Mouse (Mus musculus) cerebellum, adult 2 months (tissue): Measurements from ENCODE around the gene Ppp1r13l. TPM values are rescaled to one million over a fixed set of nuclear protein-coding genes. Genes with fewer than 3 reads are reported as not detected.
A peak's percentile ranks its signal among the peaks of the same experiment; 100 is the strongest.

Experiments
- DNase-seq, 2 experiments: peaks; one replicate each; pipeline ENCODE4 v3.0.0; 2021
- H3K27ac ChIP-seq: fragments of 200-500 bp; 2 replicates; pipeline ENCODE4 v1.5.1; 2012; ENCODE audit warnings: low read length, control low read depth, inconsistent platforms; ENCODE audit not compliant: insufficient read depth
- H3K27me3 ChIP-seq: fragments of 200-500 bp; 2 replicates; pipeline ENCODE4 v1.6.1; 2012; ENCODE audit warnings: inconsistent platforms, mild to moderate bottlenecking, low read length, moderate library complexity; ENCODE audit not compliant: control insufficient read depth, insufficient read depth
- H3K4me1 ChIP-seq: fragments of 200-500 bp; 2 replicates; pipeline ENCODE4 v1.6.1; 2011; ENCODE audit warnings: low read length; ENCODE audit not compliant: control insufficient read depth, insufficient read depth
- H3K4me3 ChIP-seq: fragments of 200-500 bp; replicated peaks from 2 replicates; pipeline ENCODE3; 2011; ENCODE audit warnings: mild to moderate bottlenecking, low read depth, low read length, control low read depth; ENCODE audit not compliant: insufficient read depth
- CTCF ChIP-seq: fragments of 200-500 bp; IDR thresholded peaks from 2 replicates; pipeline ENCODE4 v1.5.1; 2011; ENCODE audit warnings: low read depth, mild to moderate bottlenecking, control low read depth, low read length, moderate library complexity, borderline replicate concordance; ENCODE audit not compliant: insufficient read depth
- POLR2A ChIP-seq: fragments of 200-500 bp; IDR thresholded peaks from 2 replicates; pipeline ENCODE4 v1.6.1; 2011; ENCODE audit warnings: low read length, control low read depth, borderline replicate concordance; ENCODE audit not compliant: insufficient read depth
- WGBS: fragments of 180-500 bp; shearing (Covaris S2); methylation state at CpG from one replicate; pipeline ENCODE4 v1.1.7; 2018; 5-methylcytosine and 5-hydroxymethylcytosine counted together
- polyA plus RNA-seq: library from polyadenylated mRNA; depleted of rRNA; stranded (reverse); fragments of >200 nt; gene quantifications from 2 replicates; pipeline ENCODE4 v1.2.3, GENCODE M21; 2012

Ppp1r13l gene
- polyA plus RNA-seq, 1 experiment = 4.8 TPM

DNA sequence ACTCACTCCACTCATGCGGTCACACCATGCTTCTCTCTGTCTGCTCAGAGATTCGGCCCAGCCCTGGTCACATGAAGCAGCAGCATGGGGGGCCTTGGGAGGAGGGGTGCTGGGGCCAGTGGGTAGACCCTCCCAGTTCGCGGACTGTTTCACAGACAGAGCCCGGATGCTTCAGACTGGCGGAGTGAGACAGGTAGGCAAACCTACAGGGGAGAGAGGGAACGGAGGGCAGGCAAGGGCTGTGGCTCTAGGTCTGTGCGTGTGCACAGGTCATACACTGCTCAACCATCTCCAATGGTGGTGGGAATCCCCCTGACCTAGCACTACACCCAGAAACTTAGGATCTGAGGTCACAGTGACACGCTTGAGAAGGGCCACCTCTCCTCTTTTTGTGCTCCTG lies 40.1 kb upstream of the Ppp1r13l start:
- H3K27me3 ChIP-seq = no peaks in the 10 kb centered on the region
- no peaks in the 10 kb centered on the region for H3K4me1 ChIP-seq
- DNase-seq = peak in 1 of 2 experiments; percentile 43
- WGBS = 11% methylated on average over 9 of the region's 9 CpGs
- no peak overlapping the region for H3K27ac ChIP-seq
- peak overlapping the region; percentile 56 for H3K4me3 ChIP-seq
- TF ChIP-seq POLR2A = no peak
- no peak for TF ChIP-seq CTCF

DNA sequence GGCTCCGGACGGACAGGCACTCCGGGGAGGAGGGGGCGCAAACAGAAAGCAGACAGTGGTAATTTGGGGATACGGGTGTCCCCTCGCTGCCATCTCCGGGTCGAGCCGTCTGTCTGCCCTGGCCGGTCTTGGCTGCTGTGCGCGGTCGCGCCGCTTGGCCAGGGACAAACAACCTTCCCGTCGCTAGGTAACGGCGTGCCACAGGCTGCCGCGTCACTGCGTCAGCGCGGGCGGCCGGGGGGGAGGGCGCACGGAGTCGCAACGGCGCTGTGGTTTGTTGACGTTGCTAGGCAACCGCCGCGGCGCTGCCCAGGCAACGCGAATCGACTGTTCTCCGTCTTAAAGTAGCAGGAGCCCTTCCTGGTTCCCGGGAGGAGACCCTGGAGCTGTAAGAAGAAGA lies 39.6 kb upstream of the Ppp1r13l start:
- TF ChIP-seq CTCF = no peak
- no peak for TF ChIP-seq POLR2A
- Histone ChIP-seq H3K27ac (no peak overlapping the region), H3K4me1 (no peaks in the 10 kb centered on the region), H3K27me3 (no peaks in the 10 kb centered on the region), H3K4me3 (peak overlapping the region; percentile 56)
- under 1% methylated on average over 41 of the region's 41 CpGs for WGBS
- peak; percentile 93 to 95 for DNase-seq

DNA sequence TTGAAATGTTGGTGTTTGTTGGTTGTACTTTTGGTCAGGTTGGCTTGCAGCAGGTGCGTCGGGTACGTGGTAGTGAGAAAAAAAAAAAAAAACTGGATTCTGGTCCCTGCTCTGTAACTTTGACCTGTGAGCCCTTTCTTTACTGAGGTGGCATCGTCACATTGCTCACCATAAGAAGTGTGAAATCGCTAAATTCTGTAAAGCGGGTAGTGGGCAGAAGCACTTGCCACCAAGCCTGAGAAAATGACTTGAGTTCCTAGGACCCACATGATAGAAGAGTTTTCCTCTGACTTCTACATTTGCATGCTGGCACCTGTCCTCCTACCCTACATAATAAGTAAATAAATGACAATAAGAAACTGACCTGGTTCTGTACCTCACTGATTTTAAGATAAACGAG lies 38.9 kb upstream of the Ppp1r13l start:
- Histone ChIP-seq H3K27me3 (no peaks in the 10 kb centered on the region), H3K4me3 (no peak overlapping the region), H3K27ac (no peak overlapping the region), H3K4me1 (no peaks in the 10 kb centered on the region)
- DNase-seq = no peak
- TF ChIP-seq CTCF (no peak), POLR2A (no peak)
- 31% methylated on average over 7 of the region's 7 CpGs for WGBS

DNA sequence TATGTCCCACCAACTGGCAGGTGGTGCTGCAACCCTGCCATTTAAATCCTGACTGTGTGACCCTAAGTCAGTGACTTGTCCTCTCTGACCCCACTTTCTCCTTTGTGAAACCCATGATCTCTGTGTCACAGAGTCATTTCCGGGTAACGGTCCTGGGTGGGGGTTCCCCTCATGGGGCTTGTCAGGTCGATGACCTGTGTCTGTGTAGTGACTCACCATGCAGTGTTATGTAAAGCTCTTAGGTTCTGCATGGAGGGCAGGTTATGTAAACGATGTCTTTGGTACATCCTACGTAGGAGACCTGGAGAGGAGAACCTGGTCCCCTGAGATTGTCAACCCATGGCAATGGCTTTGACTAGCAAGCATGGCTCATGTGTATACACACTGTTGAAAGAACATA lies 38.1 kb upstream of the Ppp1r13l start:
- no peaks in the 10 kb centered on the region for H3K4me1 ChIP-seq
- H3K27me3 ChIP-seq = no peaks in the 10 kb centered on the region
- no peak for DNase-seq
- TF ChIP-seq POLR2A (no peak), CTCF (no peak)
- H3K27ac ChIP-seq = no peak overlapping the region
- WGBS = 51% methylated on average over 5 of the region's 5 CpGs
- H3K4me3 ChIP-seq = no peak overlapping the region

DNA sequence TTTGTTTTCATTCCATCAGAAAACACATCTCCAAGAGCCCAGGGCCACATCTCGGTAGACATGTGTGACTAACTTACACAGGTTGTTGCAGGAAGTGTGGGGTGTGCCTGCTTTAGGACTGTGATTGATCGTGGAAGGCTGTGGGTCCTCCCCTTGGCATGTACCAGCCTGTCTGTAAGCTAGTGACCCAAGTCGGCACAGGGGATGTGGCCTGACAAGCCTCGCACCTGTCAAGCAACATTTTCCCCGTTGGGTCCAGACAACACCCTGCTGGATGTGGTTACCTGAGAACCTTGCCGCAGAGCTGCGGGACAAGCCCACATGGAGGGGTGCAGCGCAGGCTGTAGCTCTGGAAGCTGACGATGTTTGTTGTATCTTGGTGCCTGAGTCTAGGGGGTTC lies 37.1 kb upstream of the Ppp1r13l start:
- TF ChIP-seq POLR2A = no peak
- no peak for TF ChIP-seq CTCF
- Histone ChIP-seq H3K27ac (no peak overlapping the region), H3K4me3 (no peak overlapping the region), H3K27me3 (no peaks in the 10 kb centered on the region), H3K4me1 (no peaks in the 10 kb centered on the region)
- DNase-seq = no peak
- 68% methylated on average over 9 of the region's 9 CpGs for WGBS

DNA sequence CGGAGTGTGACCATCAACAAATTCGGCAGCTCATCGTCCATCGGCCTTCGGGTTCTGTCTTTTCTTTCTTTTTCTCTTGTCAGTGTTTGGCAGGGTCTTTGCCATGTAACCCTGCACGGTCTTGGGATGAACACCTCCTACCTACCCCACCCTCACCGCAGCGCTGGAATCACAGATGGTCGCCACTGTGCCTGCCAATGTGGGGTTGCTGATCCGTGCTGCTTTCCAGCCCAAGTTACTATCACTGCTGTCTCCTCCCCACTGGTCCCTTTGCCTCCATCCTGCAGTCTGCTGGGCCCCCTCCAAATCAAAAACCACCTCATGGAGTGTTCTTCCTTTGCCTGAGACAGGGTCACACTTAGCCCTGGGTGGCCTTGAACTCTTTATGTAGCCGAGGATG lies 35.3 kb upstream of the Ppp1r13l start:
- no peak overlapping the region for H3K27ac ChIP-seq
- no peaks in the 10 kb centered on the region for H3K4me1 ChIP-seq
- H3K27me3 ChIP-seq = no peaks in the 10 kb centered on the region
- no peak overlapping the region for H3K4me3 ChIP-seq
- TF ChIP-seq POLR2A (no peak), CTCF (no peak)
- WGBS = 33% methylated on average over 11 of the region's 11 CpGs
- no peak for DNase-seq

DNA sequence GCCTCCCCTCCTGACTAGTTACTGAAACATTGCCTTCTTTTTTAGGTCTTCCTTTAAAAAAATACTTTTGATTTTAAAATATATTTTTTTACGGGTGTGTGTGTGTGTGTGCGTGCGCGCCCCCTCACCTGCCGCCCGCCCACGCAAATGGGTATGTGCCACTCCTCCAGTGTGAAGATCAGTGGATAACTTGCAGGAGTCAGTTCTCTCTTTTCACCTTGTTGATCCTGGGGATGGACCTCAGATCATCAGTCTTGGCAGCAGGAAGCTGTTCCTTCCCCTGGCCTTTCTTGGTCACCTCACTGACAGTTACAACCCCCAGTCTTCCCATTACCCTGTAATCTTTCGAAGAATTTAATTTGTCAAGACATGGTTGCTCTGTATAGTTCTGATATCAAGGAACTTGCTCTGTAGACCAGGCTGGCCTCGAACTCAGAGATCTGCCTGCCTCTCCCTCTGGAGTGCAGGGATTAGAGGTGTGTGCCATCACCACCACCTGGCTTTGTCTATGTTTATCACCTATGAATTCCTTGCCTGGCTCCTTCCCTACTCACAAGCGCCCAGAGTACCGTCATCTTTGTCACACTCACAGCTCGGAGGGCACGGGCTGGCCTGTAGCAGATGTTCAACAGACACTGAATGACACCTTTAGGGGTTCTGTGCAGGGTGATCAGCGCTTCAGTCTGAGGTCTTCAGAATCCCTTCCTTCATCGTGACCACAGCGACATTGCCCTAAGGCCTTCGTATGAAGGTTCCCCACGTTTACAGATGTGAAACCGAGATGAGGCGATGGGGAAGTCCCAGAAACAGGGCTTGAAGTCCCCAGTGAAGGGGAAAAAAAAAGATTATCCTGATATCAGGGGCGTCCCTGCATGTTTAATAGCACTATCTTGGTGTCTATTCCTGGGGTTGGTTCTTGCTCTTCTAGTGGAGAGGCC lies 34.0 kb upstream of the Ppp1r13l start:
- DNase-seq = no peak
- no peaks in the 10 kb centered on the region for H3K27me3 ChIP-seq

DNA sequence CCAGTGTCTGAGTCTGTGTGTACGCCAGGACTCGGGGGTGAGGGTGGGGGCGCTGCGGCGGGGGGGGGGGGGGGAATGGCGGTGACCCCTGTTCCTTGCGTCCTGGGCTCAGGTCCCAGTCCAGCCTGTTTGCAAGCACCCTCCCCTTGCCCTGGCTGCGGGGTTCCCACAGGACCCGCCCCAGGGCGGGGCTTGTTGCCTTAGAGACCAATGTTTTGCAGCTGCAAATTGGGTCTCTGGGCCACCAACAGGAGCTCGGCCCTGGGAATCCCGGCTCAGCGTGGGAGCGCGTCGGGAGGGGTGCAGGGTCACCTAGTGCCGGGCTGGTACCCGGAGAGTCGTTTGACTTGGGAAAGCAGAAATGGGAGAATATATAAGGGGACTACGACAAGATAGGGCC lies 33.2 kb upstream of the Ppp1r13l start:
- H3K27ac ChIP-seq = peak overlapping the region; percentile 73
- DNase-seq = peak; percentile 73 to 76
- 1% methylated on average over 20 of the region's 20 CpGs for WGBS
- H3K4me1 ChIP-seq = no peaks in the 10 kb centered on the region
- TF ChIP-seq POLR2A (no peak), CTCF (no peak)
- peak overlapping the region; percentile 71 for H3K4me3 ChIP-seq
- no peaks in the 10 kb centered on the region for H3K27me3 ChIP-seq

More for the DNA sequence above, 34.0 kb upstream of the Ppp1r13l start:
- no peaks in the 10 kb centered on the region for H3K4me1 ChIP-seq
- WGBS = 83% methylated on average over 21 of the region's 21 CpGs
- H3K4me3 ChIP-seq = no peak overlapping the region
- no peak overlapping the region for H3K27ac ChIP-seq
- TF ChIP-seq POLR2A = no peak
- TF ChIP-seq CTCF = no peak
